Mouse (Mus musculus): Measurements from ENCODE around the gene Nin.

DNA sequence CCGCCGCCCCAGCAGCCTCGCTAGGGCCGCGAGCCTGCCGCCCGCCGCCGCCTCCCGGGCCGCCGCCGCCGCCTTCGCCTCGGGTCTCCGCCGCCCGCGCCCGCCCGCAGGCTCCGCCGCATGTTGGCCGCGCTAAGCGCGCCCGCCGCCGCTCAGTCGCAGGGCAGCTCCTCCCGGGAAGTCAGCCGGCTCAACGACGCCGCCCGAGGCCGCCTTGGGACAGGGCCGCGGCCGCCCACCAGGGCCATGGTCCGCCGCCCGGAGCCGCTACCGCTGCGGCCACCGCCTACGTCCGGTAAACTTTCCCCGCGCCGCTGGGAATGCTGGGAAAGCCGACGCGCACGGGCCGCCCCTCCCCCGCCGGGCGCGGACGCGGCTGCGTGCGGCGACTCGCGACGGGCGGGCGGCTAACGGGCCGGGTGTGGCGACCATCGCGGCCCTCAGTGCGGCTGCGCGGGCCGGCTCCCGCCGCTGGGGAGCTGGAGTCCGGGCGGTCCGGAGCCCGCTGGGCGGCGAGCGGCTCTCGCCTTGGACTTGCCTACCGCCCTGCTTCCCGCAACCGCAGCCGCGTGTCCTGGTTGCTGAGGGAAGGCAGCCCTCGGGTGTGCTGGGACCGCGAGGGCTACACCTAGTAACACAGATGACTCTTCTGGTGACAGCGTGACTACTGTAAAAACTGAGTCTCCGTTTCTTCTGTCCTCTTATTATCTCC, 126.6 kb downstream of the Nin start, which contains the start of gene Sav1:
- TF ChIP-seq POLR2A (IDR thresholded peaks at IDR 0.05; ENCODE audit: borderline replicate concordance, extremely low read depth, low read depth, low read length) (peak; percentile 80), CTCF (IDR thresholded peaks at IDR 0.05; ENCODE audit: insufficient read depth, low read length) (no peak)
